Mouse (Mus musculus): Measurements from ENCODE around the gene Tnrc18. TPM values are rescaled to one million over a fixed set of nuclear protein-coding genes. Genes with fewer than 3 reads are reported as not detected.
A peak's percentile ranks its signal among the peaks of the same experiment; 100 is the strongest.

Tnrc18 gene
- total RNA-seq, 2 experiments from 2014 or later = 135 to 137 TPM

DNA sequence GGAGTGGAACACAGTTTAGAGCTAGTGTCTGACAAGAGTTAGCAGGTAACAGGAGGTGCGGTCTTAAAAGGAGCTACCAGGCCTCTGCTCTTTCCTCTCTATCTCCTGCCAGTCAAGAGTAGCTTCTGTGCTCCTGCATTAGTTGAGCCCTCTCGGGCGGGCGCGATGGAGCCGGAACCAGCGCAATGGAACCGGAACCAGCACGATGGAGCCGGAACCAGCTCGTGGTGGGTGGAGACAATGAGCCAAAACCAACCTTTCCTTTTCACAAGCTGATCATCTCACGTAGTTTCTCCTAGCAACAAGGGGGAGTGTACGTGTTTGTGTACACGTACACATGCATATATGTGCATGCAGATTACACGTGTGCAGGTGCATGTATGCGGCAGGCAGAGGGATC is 89.2 kb downstream of the Tnrc18 start:
- DNase-seq (ENCODE audit: low spot score in 2 of 2) = no peak

- DNase-seq (ENCODE audit: low spot score in 2 of 2) = no peak
Measured at GRCm38 (mm10) chr5:142726748-142727147, 90.7 kb downstream of the Tnrc18 start.

DNA sequence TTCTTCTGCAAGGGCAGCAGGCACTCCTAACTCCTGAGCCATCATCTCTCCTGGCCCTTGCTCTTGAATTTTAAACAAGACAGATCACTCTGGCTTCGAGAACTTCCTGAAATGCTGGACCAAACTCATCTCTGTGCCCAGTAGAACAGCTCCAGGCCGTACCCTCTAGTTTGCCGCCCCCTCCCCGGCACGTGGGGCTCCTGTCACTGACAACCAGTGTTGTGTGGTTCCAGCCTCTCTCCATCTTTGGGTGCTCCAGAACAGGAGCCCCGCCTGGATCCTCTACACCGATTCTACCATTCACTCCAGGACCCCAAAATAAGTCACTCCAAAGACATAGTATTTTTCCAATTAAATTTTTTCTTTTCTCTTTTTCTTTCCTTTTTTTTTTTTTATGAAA is 93.2 kb downstream of the Tnrc18 start:
- no peak for DNase-seq (ENCODE audit: low spot score in 2 of 2)

- DNase-seq (ENCODE audit: low spot score in 2 of 2) = peak in 1 of 2 experiments; percentile 74
Measured at GRCm38 (mm10) chr5:142723520-142724133, 93.8 kb downstream of the Tnrc18 start.

GRCm38 (mm10) chr5:142719897-142720296 is 97.6 kb downstream of the Tnrc18 start:
- no peak for DNase-seq (ENCODE audit: low spot score in 2 of 2)

- DNase-seq (ENCODE audit: low spot score in 2 of 2) = no peak
Measured at GRCm38 (mm10) chr5:142718486-142718885, 99.0 kb downstream of the Tnrc18 start.

- peak; percentile 59 to 88 for DNase-seq (ENCODE audit: low spot score in 2 of 2)
Measured at GRCm38 (mm10) chr5:142718037-142718436, 99.4 kb downstream of the Tnrc18 start.

DNA sequence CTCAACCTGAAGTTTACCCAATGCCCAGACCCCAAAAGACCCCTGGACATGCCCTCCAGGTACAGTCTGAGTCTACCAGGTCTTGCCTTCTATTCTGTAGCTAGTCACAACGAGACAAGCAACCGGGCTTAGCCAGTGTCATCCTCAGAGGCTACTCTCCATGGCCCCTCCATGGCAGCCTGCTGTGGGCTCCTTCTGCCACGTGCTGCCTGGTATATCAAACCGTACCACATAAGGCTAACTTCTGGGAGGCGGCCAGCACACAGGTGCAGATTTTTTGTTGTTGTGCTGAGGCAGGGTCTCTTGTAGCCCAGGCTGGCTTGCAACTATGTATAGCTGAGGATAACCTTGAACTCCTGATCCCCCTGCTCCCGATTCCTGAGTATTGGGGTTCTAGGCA is 101.4 kb downstream of the Tnrc18 start:
- DNase-seq (ENCODE audit: low spot score in 2 of 2) = no peak

DNA sequence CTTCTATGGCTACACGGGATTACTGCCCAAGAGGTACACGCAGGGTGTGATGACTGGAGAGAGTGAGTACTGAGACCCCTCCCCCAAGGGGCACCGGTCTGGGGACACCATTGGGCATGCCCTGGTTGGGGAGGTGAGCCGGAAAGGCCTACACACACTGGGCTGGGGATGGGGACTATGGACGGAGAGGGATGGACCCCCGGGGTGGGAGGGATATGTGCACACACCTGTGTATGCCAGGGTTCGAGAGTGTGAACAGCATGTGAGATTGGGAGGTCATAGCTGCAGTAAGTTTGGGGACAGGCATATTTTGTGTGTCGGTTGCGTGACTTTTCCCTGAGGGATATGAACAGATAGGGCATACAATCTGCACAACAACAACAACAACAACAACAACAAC is 102.4 kb downstream of the Tnrc18 start:
- no peak for DNase-seq (ENCODE audit: low spot score in 2 of 2)

- no peak for DNase-seq (ENCODE audit: low spot score in 2 of 2)
Measured at GRCm38 (mm10) chr5:142713966-142714365, 103.5 kb downstream of the Tnrc18 start.

GRCm38 (mm10) chr5:142712373-142712772 is 105.1 kb downstream of the Tnrc18 start:
- DNase-seq (ENCODE audit: low spot score in 2 of 2) = no peak

- no peak for DNase-seq (ENCODE audit: low spot score in 2 of 2)
Measured at GRCm38 (mm10) chr5:142709436-142709835, 108.0 kb downstream of the Tnrc18 start.

GRCm38 (mm10) chr5:142707709-142708108 is 109.8 kb downstream of the Tnrc18 start:
- DNase-seq (ENCODE audit: low spot score in 2 of 2) = no peak

DNA sequence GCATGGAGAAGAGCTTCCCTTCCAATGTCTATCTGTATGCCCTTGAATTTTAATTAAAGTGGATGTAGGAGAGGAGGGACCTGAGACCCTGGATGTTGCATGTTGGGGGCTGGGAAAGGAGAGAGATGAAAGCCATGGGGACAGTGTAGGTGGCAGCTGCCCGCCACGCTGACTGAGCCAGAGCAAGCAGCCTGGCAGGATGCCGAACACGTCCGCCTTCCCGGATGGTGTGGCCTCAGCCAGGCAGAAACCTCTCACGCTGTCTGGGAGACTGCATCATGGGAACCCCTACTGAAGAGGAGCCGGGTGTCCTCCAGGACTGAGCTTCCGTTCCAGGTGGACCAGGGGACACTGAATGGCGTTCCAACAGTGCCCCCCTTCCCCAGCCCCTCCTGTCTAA is 113.9 kb downstream of the Tnrc18 start:
- DNase-seq (ENCODE audit: low spot score in 2 of 2) = peak in 1 of 2 experiments; percentile 44

DNA sequence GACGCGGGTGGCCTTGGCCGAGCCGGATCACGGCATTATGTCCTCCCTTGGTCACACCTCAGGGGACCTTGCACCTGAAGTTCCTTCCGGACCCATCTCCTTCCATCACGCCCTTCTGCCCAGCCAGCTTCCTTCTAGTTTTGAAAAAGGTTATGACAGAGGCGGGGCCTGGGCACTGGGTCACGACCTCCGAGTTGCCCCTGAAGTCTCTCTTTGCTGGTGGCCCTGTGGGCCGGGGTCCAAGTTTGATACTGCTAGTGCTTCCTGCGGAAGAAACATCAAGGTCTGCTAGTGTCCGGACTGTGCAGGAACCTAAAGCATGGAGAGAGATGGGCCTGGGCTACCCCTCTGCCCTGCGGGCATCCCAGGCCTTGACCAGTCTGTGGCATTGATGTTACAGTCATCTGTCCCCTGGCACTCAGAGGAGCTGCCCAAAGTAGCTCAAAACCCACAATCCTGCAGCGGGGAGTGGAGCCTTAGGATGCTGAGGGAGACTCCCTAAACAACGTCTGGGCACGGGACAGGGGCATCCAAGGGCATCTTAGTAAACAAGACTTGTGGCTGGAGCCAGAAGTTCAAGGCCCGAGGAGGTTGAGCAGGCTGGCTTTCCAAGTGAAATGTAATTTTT is 114.8 kb downstream of the Tnrc18 start:
- DNase-seq (ENCODE audit: low spot score in 2 of 2) = no peak

DNA sequence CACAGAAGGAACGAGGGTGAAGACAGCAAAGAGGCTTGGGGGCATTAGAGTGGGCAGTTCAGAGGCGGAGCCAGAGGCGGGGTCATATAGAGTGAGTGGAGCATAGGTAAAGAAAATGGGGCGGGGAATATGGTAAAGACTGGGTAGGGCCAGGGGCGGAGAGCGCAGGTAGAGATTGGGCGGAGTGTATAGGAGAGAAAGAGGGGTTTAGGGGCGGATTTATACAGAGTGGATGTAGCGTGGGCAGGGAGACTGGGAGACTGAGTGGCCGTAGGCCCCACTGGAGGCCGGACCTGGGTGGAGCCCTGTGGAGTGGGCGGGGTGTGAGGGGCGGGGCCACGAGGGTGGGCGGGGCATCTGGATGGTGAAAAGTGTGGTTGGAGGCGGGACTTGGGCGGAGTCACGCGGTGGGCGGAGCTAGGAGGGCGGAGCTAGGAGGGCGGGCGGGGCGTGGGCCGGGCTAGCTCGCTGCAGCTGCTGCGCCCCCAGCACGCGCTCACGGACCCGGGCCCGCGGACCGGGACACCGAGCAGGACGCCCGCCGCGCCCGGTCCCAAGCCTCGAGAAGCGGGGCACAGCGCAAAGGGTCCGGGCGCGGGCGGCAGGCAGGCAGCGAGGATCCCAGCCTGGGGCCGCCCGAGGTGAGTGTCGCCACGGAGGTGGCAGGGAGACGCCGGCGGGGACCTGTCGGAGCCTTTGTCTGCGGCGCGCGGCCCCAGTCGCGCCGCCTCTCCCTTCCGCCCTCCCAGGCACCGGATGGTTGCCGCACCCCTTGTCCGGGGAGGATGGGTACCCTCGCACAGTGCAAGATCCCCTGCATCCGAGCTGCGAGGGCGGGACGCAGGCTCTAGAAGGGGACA is 115.6 kb downstream of the Tnrc18 start:
- DNase-seq (ENCODE audit: low spot score in 2 of 2) = peak in 1 of 2 experiments; percentile 39

DNA sequence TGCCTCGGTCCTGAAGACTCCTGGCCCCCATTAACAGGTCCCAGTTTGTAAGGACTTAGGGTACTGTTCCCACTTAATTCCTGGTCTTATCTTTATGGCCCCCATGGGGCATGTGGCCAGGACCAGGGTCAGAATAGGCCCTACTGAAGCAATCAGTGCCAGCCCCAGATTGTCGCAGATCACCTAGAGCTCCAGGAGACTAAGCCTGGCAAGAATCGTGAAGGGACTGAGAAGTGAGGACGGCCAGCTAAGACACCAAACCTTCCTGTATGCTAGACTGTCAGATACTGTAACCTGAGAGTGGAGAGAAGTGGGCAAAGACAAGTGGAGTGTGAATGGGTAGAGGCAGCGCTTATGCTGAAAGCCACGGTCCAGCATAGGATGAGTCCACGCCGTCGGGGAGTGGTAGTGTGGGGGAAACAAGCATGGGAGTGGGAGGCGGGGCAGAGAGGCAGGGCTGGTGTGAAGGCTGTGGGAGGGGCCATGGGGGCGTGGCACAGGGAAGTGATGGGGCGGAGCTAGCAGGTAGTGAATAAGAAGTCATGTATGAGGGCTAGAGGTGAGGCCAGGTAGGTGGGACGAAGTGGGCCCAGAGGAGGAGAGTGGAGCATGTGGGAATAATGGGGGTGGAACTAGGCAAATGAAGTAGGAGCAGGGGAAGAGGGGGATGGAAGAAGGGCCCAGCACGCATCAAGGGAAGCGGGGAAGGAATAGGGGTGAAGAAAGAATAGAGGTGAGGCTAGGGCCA is 116.4 kb downstream of the Tnrc18 start:
- no peak for DNase-seq (ENCODE audit: low spot score in 2 of 2)

DNA sequence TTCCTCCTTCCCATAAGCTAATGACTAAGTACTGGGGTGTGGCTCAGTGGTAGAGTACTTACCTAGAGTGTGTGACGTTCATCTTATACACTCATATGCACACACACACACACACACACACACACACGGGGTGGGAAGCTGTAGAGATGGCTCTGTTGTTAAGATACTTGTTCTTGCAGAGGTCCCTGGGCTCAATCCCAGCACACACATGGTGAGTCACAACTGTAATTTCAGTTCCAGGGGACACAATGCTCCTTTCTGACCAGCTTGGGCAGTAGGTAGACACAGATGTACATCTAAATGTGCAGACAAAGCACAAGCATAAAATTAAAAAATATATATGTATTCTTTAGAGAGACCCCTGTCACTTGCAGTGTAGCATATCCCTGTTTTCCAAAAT is 119.7 kb downstream of the Tnrc18 start:
- DNase-seq (ENCODE audit: low spot score in 2 of 2) = no peak

GRCm38 (mm10) chr5:142696865-142697264 is 120.6 kb downstream of the Tnrc18 start:
- DNase-seq (ENCODE audit: low spot score in 2 of 2) = peak in 1 of 2 experiments; percentile 59

DNA sequence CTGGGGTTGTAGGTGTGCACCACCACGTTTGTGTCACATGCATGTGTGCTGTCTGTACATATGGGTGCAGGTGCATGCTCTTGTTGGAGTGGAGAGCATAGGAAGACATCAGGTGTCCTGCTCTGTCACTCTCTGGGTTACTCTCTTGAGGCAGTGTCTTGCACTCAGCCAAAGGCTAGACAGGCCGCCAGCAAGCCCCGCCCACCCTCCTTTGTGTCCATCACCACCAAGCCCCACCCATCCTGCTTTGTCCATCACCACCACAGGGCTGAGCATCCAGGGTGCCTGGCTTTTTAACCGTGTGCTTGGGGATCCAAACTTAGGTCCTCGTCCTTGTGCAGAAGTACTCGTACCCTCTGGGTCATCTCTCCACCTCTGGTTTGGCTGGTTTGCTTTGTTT is 121.2 kb downstream of the Tnrc18 start:
- DNase-seq (ENCODE audit: low spot score in 2 of 2) = no peak

- peak; percentile 58 to 77 for DNase-seq (ENCODE audit: low spot score in 2 of 2)
Measured at GRCm38 (mm10) chr5:142694627-142695340, 122.7 kb downstream of the Tnrc18 start.

Data from layer of hippocampus, adult 18-20 months (tissue).